ENCODE assay signal across 8 mouse cellular contexts in genomic region chr7:72149073-72149472, GRCm38 (mm10).
DNase-seq lines count a peak whose midpoint lies in the region; ATAC-seq and TF ChIP-seq lines count a peak whose summit lies in the region.

No protein-coding gene starts in this region.

- H3K4me2 ChIP-seq in forebrain, postnatal 0 days (ENCODE audit: low read depth), result no peak overlapping the region
- H3K4me2 ChIP-seq in forebrain, embryonic 15.5 days (replicated peaks), result no peak overlapping the region
- H3K4me2 ChIP-seq in neural tube, embryonic 11.5 days (ENCODE audit: low read depth), result no peak overlapping the region
- H3K4me2 ChIP-seq in neural tube, embryonic 15.5 days, result no peak overlapping the region
- no peak overlapping the region for H3K4me2 ChIP-seq in liver, postnatal 0 days (ENCODE audit: low read depth, low read length)

- peak; percentile 81 for DNase-seq in forebrain, postnatal 0 days
- peak; percentile 29 for DNase-seq in neural tube, embryonic 11.5 days (ENCODE audit: low spot score)
- peak; percentile 14 to 22 for DNase-seq in frontal cortex, postnatal 25 days (ENCODE audit: low spot score in 2 of 2)
- DNase-seq in liver, postnatal 0 days, result peak; percentile 17

- no peak for TF ChIP-seq EP300 in liver, postnatal 0 days (IDR thresholded peaks at IDR 0.05; ENCODE audit: low read depth)

- no peaks in the 10 kb centered on the region for H3K36me3 ChIP-seq in forebrain, postnatal 0 days (ENCODE audit: insufficient read depth)
- H3K36me3 ChIP-seq in forebrain, embryonic 15.5 days, result no peaks in the 10 kb centered on the region
- H3K36me3 ChIP-seq in neural tube, embryonic 11.5 days (ENCODE audit: control insufficient read depth, insufficient read depth, low read length), result no peaks in the 10 kb centered on the region
- H3K36me3 ChIP-seq in neural tube, embryonic 15.5 days, result no peaks in the 10 kb centered on the region
- no peaks in the 10 kb centered on the region for H3K36me3 ChIP-seq in liver, postnatal 0 days (replicated peaks; ENCODE audit: insufficient read depth, low read length)

- no peak overlapping the region for H3K4me3 ChIP-seq in forebrain, postnatal 0 days (ENCODE audit: low read depth, low read length)
- no peak overlapping the region for H3K4me3 ChIP-seq in forebrain, embryonic 15.5 days
- no peak overlapping the region for H3K4me3 ChIP-seq in neural tube, embryonic 11.5 days (ENCODE audit: low read depth, low read length)
- no peak overlapping the region for H3K4me3 ChIP-seq in neural tube, embryonic 15.5 days (replicated peaks)
- H3K4me3 ChIP-seq in liver, postnatal 0 days (ENCODE audit: low read depth, low read length), result no peak overlapping the region

- H3K4me1 ChIP-seq in forebrain, postnatal 0 days (ENCODE audit: insufficient read depth), result no peaks in the 10 kb centered on the region
- H3K4me1 ChIP-seq in forebrain, embryonic 15.5 days, result peaks cover 18% of the 10 kb centered on the region
- no peaks in the 10 kb centered on the region for H3K4me1 ChIP-seq in neural tube, embryonic 11.5 days (ENCODE audit: control insufficient read depth, insufficient read depth, low read length)
- peaks cover 3% of the 10 kb centered on the region; the same call in 1 of the 2 replicates for H3K4me1 ChIP-seq in neural tube, embryonic 15.5 days
- H3K4me1 ChIP-seq in liver, postnatal 0 days (ENCODE audit: insufficient read depth), result 0 out of 2 replicates have a peak, but pooled peaks cover 3% of the 10 kb centered on the region

- TF ChIP-seq CTCF in forebrain, postnatal 0 days (IDR thresholded peaks at IDR 0.05; ENCODE audit: low read depth), result peak; percentile 78
- TF ChIP-seq CTCF in liver, postnatal 0 days (IDR thresholded peaks at IDR 0.05; ENCODE audit: low read depth), result peak; percentile 58

- no peak overlapping the region for H3K27ac ChIP-seq in forebrain, postnatal 0 days (ENCODE audit: low read depth, low read length)
- H3K27ac ChIP-seq in forebrain, embryonic 15.5 days (replicated peaks), result no peak overlapping the region
- no peak overlapping the region for H3K27ac ChIP-seq in neural tube, embryonic 11.5 days (ENCODE audit: low read depth, low read length)
- no peak overlapping the region for H3K27ac ChIP-seq in neural tube, embryonic 15.5 days (replicated peaks)
- H3K27ac ChIP-seq in liver, postnatal 0 days (ENCODE audit: low read depth), result no peak overlapping the region

- no peaks in the 10 kb centered on the region for H3K27me3 ChIP-seq in forebrain, postnatal 0 days (ENCODE audit: insufficient read depth, low read length)
- no peaks in the 10 kb centered on the region for H3K27me3 ChIP-seq in forebrain, embryonic 15.5 days
- no peaks in the 10 kb centered on the region for H3K27me3 ChIP-seq in neural tube, embryonic 11.5 days (ENCODE audit: control insufficient read depth, insufficient read depth, low read length)
- H3K27me3 ChIP-seq in neural tube, embryonic 15.5 days (replicated peaks), result no peaks in the 10 kb centered on the region
- no peaks in the 10 kb centered on the region for H3K27me3 ChIP-seq in liver, postnatal 0 days (ENCODE audit: insufficient read depth, low read length)

- no peak overlapping the region for H3K9ac ChIP-seq in forebrain, postnatal 0 days
- H3K9ac ChIP-seq in forebrain, embryonic 15.5 days (replicated peaks), result no peak overlapping the region
- no peak overlapping the region for H3K9ac ChIP-seq in neural tube, embryonic 11.5 days (ENCODE audit: low read length)
- H3K9ac ChIP-seq in neural tube, embryonic 15.5 days (replicated peaks), result no peak overlapping the region
- H3K9ac ChIP-seq in liver, postnatal 0 days (replicated peaks), result no peak overlapping the region

- 15% methylated on average over 3 of the region's 3 CpGs for WGBS in forebrain, postnatal 0 days
- WGBS in forebrain, embryonic 15.5 days, result 13% methylated on average over 3 of the region's 3 CpGs
- 27% methylated on average over 3 of the region's 3 CpGs for WGBS in neural tube, embryonic 11.5 days
- 13% methylated on average over 3 of the region's 3 CpGs for WGBS in neural tube, embryonic 15.5 days
- WGBS in liver, postnatal 0 days (ENCODE audit: insufficient replicate concordance), result 28% methylated on average over 3 of the region's 3 CpGs

- no peak for ATAC-seq in forebrain, postnatal 0 days
- no peak for ATAC-seq in forebrain, embryonic 15.5 days (replicated peaks)
- no peak for ATAC-seq in neural tube, embryonic 11.5 days (ENCODE audit: insufficient read depth, low FRiP score, low TSS enrichment)
- no peak for ATAC-seq in neural tube, embryonic 15.5 days (ENCODE audit: low FRiP score)
- no peak for ATAC-seq in liver, postnatal 0 days
- ATAC-seq in inflammation-experienced regulatory T-cells, adult 6 months, result no peak
- ATAC-seq in granulocyte monocyte progenitor cell, adult 5-6 weeks (replicated peaks; ENCODE audit: poor library complexity, severe bottlenecking), result no peak; the same call in 1 of the 2 replicates

- no peaks in the 10 kb centered on the region for H3K9me3 ChIP-seq in forebrain, postnatal 0 days (ENCODE audit: low read length)
- no peaks in the 10 kb centered on the region for H3K9me3 ChIP-seq in forebrain, embryonic 15.5 days
- no peaks in the 10 kb centered on the region for H3K9me3 ChIP-seq in neural tube, embryonic 11.5 days (ENCODE audit: control insufficient read depth, low read length)
- no peaks in the 10 kb centered on the region for H3K9me3 ChIP-seq in neural tube, embryonic 15.5 days (replicated peaks)
- H3K9me3 ChIP-seq in liver, postnatal 0 days (ENCODE audit: low read length), result no peaks in the 10 kb centered on the region

Comparison
In these comparisons a context has a peak if more than half of its experiments do, and no peak if none do; other contexts are left out.
1. DNase-seq: peak in every context shown above with its lines; median percentile 81 in forebrain, postnatal 0 days; 29 in neural tube, embryonic 11.5 days; 18 in frontal cortex, postnatal 25 days; 17 in liver, postnatal 0 days.